Comparison of ENCODE assay signal across 28 mouse cellular contexts in the genomic region with DNA sequence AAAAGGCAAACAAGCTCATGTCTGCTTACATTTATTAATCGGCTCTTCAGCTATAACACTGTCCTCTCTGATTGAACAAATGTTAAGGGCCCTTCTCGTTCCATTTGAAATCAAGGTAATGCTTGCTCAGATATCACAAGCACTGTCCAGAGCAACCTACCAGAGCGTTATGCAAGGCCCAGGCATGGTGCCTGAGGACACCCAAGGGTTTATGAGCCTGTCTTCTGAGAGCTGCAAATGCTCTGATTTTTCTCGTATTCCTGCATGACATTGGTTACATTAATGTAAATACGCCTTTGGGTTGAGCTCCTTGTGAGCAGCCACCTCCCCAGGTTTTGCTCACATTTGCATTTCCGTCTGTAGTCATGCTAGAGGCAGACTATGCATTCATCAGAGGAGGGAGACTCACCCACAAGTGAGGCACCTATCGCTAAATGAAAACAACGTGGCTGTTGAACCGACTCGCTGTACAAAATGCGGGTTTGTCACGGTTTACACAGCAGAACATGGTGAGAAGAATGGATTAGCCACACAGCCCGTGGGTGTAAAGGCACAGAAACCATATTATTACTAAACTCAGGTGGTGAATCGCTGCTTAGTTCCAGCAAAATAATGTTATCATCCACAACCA.
DNase-seq lines count a peak whose midpoint lies in the region; ATAC-seq and TF ChIP-seq lines count a peak whose summit lies in the region.
"Had no signal": no experiment of that assay in that cellular context is flagged by ENCODE, and none has a peak within 500 bp of the region (broad histone marks: within the 10 kb centered on the region; RNA-seq: fewer than 3 reads in every experiment).

No protein-coding gene starts in this region.

- DNase-seq in heart, adult 11 months = peak; percentile 52
- DNase-seq in heart, postnatal 25 days (ENCODE audit: low spot score) = no peak
- no peak for DNase-seq in midbrain, embryonic 10.5 days (ENCODE audit: low spot score)
- DNase-seq in fat pad, adult 2 months (ENCODE audit: extremely low read depth, low read depth, low spot score) = peak; percentile 25
- DNase-seq in stomach, postnatal 0 days (ENCODE audit: low spot score) = no peak
- DNase-seq: adrenal gland, postnatal 10 days; cerebellum, adult 11 months; cerebellum, adult 9-11 months; embryo, embryonic 11 days; gastrocnemius, postnatal 25 days; heart, adult 2 months; kidney, adult 8-10 months; kidney, postnatal 4 days; liver; lung, adult 2 months; lung, postnatal 10 days; right cerebral cortex, adult 18-20 months; right cerebral cortex, postnatal 4 days; thymus, postnatal 4 days had no signal

- H3K9me3 ChIP-seq in midbrain, embryonic 15.5 days = no peaks in the 10 kb centered on the region
- H3K9me3 ChIP-seq in midbrain, embryonic 10.5 days (replicated peaks) = no peaks in the 10 kb centered on the region
- H3K9me3 ChIP-seq in stomach, postnatal 0 days (ENCODE audit: control insufficient read depth, low read length) = no peaks in the 10 kb centered on the region
- H3K9me3 ChIP-seq: forebrain, embryonic 10.5 days; forebrain, embryonic 15.5 days; heart, embryonic 12.5 days had no signal

- no peak overlapping the region for H3K4me2 ChIP-seq in midbrain, embryonic 15.5 days
- H3K4me2 ChIP-seq in stomach, postnatal 0 days (replicated peaks; ENCODE audit: low read depth) = no peak overlapping the region
- H3K4me2 ChIP-seq: forebrain, embryonic 15.5 days; heart, embryonic 12.5 days had no signal

- WGBS in midbrain, embryonic 15.5 days = 65% methylated on average over 14 of the region's 14 CpGs
- WGBS in midbrain, embryonic 10.5 days = 91% methylated on average over 14 of the region's 14 CpGs
- 61% methylated on average over 14 of the region's 14 CpGs for WGBS in stomach, postnatal 0 days

- H3K27me3 ChIP-seq in midbrain, embryonic 15.5 days (replicated peaks) = no peaks in the 10 kb centered on the region
- H3K27me3 ChIP-seq in midbrain, embryonic 10.5 days (ENCODE audit: low read depth, poor library complexity, severe bottlenecking) = no peaks in the 10 kb centered on the region
- no peaks in the 10 kb centered on the region for H3K27me3 ChIP-seq in stomach, postnatal 0 days (ENCODE audit: control insufficient read depth, insufficient read depth, low read length)
- H3K27me3 ChIP-seq: forebrain, embryonic 15.5 days; heart, embryonic 12.5 days had no signal

- H3K4me1 ChIP-seq in midbrain, embryonic 15.5 days = no peaks in the 10 kb centered on the region
- H3K4me1 ChIP-seq in midbrain, embryonic 10.5 days = no peaks in the 10 kb centered on the region; the same call in 1 of the 2 replicates
- H3K4me1 ChIP-seq in stomach, postnatal 0 days (replicated peaks; ENCODE audit: control insufficient read depth, insufficient read depth) = no peaks in the 10 kb centered on the region
- H3K4me1 ChIP-seq: forebrain, embryonic 15.5 days had no signal

- no peak overlapping the region for H3K4me3 ChIP-seq in midbrain, embryonic 15.5 days
- H3K4me3 ChIP-seq in midbrain, embryonic 10.5 days = no peak overlapping the region
- H3K4me3 ChIP-seq in stomach, postnatal 0 days (ENCODE audit: low read depth, low read length) = no peak overlapping the region
- H3K4me3 ChIP-seq: forebrain, embryonic 10.5 days; forebrain, embryonic 15.5 days; heart, adult 2 months; heart, embryonic 12.5 days had no signal

- H3K36me3 ChIP-seq in midbrain, embryonic 15.5 days (replicated peaks) = no peaks in the 10 kb centered on the region
- H3K36me3 ChIP-seq in midbrain, embryonic 10.5 days = no peaks in the 10 kb centered on the region
- no peaks in the 10 kb centered on the region for H3K36me3 ChIP-seq in stomach, postnatal 0 days (ENCODE audit: control insufficient read depth, insufficient read depth, low read length)
- H3K36me3 ChIP-seq: forebrain, embryonic 10.5 days; forebrain, embryonic 15.5 days; G1E; heart, embryonic 12.5 days had no signal

- intact Hi-C loops in heart, postnatal 25 days (cut with DNase I) = no loop called here

- no peak for TF ChIP-seq CTCF in stomach, postnatal 0 days (IDR thresholded peaks at IDR 0.05; ENCODE audit: low read depth)

- no peak for TF ChIP-seq EP300 in stomach, postnatal 0 days (optimal IDR thresholded peaks at IDR 0.05)

- H3K9ac ChIP-seq in midbrain, embryonic 15.5 days = no peak overlapping the region
- no peak overlapping the region for H3K9ac ChIP-seq in stomach, postnatal 0 days (ENCODE audit: low read length)
- H3K9ac ChIP-seq: forebrain, embryonic 15.5 days; heart, embryonic 12.5 days; liver, embryonic 14.5 days had no signal

- ATAC-seq in midbrain, embryonic 15.5 days (replicated peaks) = peak; percentile 58
- ATAC-seq in stomach, postnatal 0 days (ENCODE audit: low FRiP score, low TSS enrichment) = 0 out of 2 replicates have a peak, but pooled peaks have one; percentile 24
- ATAC-seq in erythroid progenitor cell, adult 5-6 weeks (replicated peaks; ENCODE audit: low FRiP score, poor library complexity, severe bottlenecking) = no peak
- ATAC-seq: forebrain, embryonic 15.5 days; intestine, embryonic 16.5 days had no signal

- no peak overlapping the region for H3K27ac ChIP-seq in midbrain, embryonic 15.5 days
- H3K27ac ChIP-seq in midbrain, embryonic 10.5 days (replicated peaks) = no peak overlapping the region
- H3K27ac ChIP-seq in stomach, postnatal 0 days (replicated peaks) = no peak overlapping the region
- H3K27ac ChIP-seq: forebrain, embryonic 10.5 days; forebrain, embryonic 15.5 days; heart, adult 2 months; kidney, postnatal 0 days; liver, embryonic 14.5 days had no signal

Comparison
In these comparisons a context has a peak if more than half of its experiments do, and no peak if none do; other contexts are left out.
1. DNase-seq: peak in heart, adult 11 months (single experiment) and fat pad, adult 2 months (single experiment); none in heart, postnatal 25 days (single experiment), midbrain, embryonic 10.5 days (single experiment) and stomach, postnatal 0 days (single experiment).